Mouse (Mus musculus) leukemia stem cell, adult 10-12 weeks (primary cell): ENCODE data around the gene Spryd7. TPM values are rescaled to one million over a fixed set of nuclear protein-coding genes. Genes with fewer than 3 reads are reported as not detected.

Experiments used
- polyA plus RNA-seq: library from polyadenylated mRNA; stranded (reverse); fragments of >175 nt; gene quantifications from 2 replicates; pipeline ENCODE4 v1.2.3, GENCODE M21; 2012; ENCODE audit warnings: low replicate concordance

Spryd7 gene
- 2.3 and 3.8 TPM in 2 replicates for polyA plus RNA-seq

GRCm38 (mm10) chr14:61556289-61557147 is at the start of gene Spryd7:
Spryd7 (minus strand) TSS chr14:61556886.

GRCm38 (mm10) chr14:61597968-61598367 is 41.3 kb upstream of the Spryd7 start, which contains the start of gene Trim13:
Trim13 (plus strand) TSS chr14:61598247.

Other genes with a start within 250 kb of the Spryd7 start
- gene Arl11, start 247.1 kb downstream of the Spryd7 start, polyA plus RNA-seq, result 0.15 and 0.50 TPM in 2 replicates
- gene Ebpl, start 196.4 kb downstream of the Spryd7 start, polyA plus RNA-seq, result 0.48 and 0.77 TPM in 2 replicates
- gene Kpna3, start 117.0 kb downstream of the Spryd7 start, polyA plus RNA-seq, result 3.7 and 10.9 TPM in 2 replicates
- gene Trim13, start 41.4 kb upstream of the Spryd7 start, polyA plus RNA-seq, result 0.15 TPM in 1 of 2 replicates, not detected in the other
- not detected in 2 replicates for gene Kcnrg, start 50.6 kb upstream of the Spryd7 start, polyA plus RNA-seq